Mouse (Mus musculus) hindbrain, embryonic 15.5 days (tissue): ENCODE data around the gene Catip. TPM values are rescaled to one million over a fixed set of nuclear protein-coding genes. Genes with fewer than 3 reads are reported as not detected.
A peak's percentile ranks its signal among the peaks of the same experiment; 100 is the strongest.

Experiments
- ATAC-seq: fragments of 200-750 bp; cut with Nextera tagmentation; 2 replicates; pipeline ENCODE4 v1.8.0; 2017; ENCODE audit warnings: low read depth, moderate number of reproducible peaks, moderate TSS enrichment; ENCODE audit not compliant: low FRiP score
- H3K27ac ChIP-seq: fragments of 300-500 bp; sonication (generic); replicated peaks from 2 replicates; pipeline ENCODE4 v1.5.1; 2015; ENCODE audit warnings: mild to moderate bottlenecking, inconsistent platforms
- H3K27me3 ChIP-seq: fragments of 300-500 bp; sonication (generic); 2 replicates; pipeline ENCODE4 v1.6.1; 2015; ENCODE audit warnings: control low read depth, inconsistent platforms
- H3K36me3 ChIP-seq: fragments of 300-500 bp; sonication (generic); 2 replicates; pipeline ENCODE4 v1.6.1; 2015; ENCODE audit warnings: control low read depth, inconsistent platforms
- H3K4me1 ChIP-seq: fragments of 300-500 bp; sonication (generic); replicated peaks from 2 replicates; pipeline ENCODE4 v1.6.1; 2015; ENCODE audit warnings: control low read depth, inconsistent platforms
- H3K4me2 ChIP-seq: fragments of 300-500 bp; sonication (generic); 2 replicates; pipeline ENCODE4 v1.6.1; 2015; ENCODE audit warnings: moderate library complexity, mild to moderate bottlenecking, inconsistent platforms
- H3K4me3 ChIP-seq: fragments of 300-500 bp; sonication (generic); 2 replicates; pipeline ENCODE4 v1.5.1; 2015; ENCODE audit warnings: mild to moderate bottlenecking, inconsistent platforms
- H3K9ac ChIP-seq: fragments of 300-500 bp; sonication (generic); 2 replicates; pipeline ENCODE4 v1.6.1; 2015; ENCODE audit warnings: inconsistent platforms
- H3K9me3 ChIP-seq: fragments of 300-500 bp; sonication (generic); 2 replicates; pipeline ENCODE4 v1.6.1; 2016; ENCODE audit warnings: control low read depth, inconsistent platforms
- WGBS: fragments of 180-500 bp; shearing (Covaris S2); methylation state at CpG from one replicate; pipeline ENCODE4 v1.1.7; 2015; 5-methylcytosine and 5-hydroxymethylcytosine counted together
- polyA plus RNA-seq: library from polyadenylated mRNA; unstranded; fragments of >200 nt; fragmentation: Nextera tagmentation; extraction: Ambion mirVana; gene quantifications from 2 replicates; pipeline ENCODE4 v1.2.1, GENCODE M21; 2015

The Catip gene
- polyA plus RNA-seq, 1 experiment from 2014 or later = 2.4 TPM

DNA sequence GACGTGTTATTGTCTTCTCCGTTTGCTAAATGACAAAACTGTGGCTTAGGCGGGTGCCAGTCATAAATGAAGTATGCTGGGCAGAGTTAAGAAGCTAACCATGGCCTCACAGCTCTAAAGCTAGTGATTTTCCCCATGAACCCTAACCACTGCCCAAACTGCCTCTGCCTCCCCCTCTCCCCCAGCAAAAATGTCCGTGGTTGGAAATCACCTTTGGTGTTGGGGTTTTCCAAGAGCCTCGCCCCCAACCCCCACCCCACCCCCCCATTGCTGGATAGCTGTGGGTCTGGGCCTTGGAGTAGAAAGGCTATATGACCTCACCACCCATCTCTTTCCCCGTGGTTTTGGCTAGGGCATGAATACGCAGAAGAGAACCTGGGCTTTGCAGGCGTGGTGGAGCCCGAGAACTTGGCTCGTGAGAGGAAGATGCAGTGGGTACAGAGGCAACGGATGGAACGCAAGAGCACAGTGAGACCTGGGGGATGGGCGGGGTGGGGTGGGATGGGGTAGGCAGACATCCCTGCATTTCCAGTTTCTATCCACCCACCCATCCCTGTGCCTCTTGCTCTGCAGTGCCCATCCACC is 10.6 kb upstream of the Catip start:
- Histone ChIP-seq H3K4me3 (no peak overlapping the region), H3K9ac (no peak overlapping the region), H3K27me3 (no peaks in the 10 kb centered on the region), H3K4me1 (no peaks in the 10 kb centered on the region), H3K4me2 (no peak overlapping the region), H3K36me3 (peaks cover 10% of the 10 kb centered on the region; the same call in 1 of the 2 replicates), H3K27ac (no peak overlapping the region), H3K9me3 (no peaks in the 10 kb centered on the region)
- ATAC-seq = no peak
- 91% methylated on average over 13 of the region's 13 CpGs for WGBS

DNA sequence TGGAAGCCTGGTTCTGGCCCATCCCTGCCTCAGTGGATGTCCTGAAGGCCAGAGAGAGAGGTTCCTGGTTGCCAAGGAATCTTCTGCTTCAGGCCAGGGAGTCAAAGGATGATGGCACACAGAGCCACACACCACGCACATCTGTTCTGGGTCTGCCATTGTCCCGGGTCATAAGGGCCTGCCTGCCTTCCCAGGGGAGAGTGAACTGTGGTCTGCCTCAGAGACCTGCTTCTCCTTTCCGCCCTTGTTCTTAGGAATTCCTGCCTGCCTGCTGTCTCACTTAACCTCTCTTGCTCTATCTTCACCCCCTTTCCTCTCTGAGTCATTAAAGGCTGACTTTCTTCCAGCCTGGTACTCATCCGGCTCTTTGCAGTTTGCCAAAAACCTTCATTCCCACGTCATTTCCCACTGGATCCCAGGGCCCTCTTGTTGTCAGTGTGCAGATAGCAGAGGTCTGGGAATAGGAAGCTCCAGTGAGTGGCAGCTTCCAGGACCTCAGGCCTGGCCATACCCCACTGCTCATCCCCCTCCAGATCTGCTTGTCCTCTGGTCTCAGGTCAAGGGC is 9.3 kb upstream of the Catip start:
- H3K36me3 ChIP-seq = peaks cover 10% of the 10 kb centered on the region; the same call in 1 of the 2 replicates
- H3K4me1 ChIP-seq = no peaks in the 10 kb centered on the region
- no peak overlapping the region for H3K27ac ChIP-seq
- no peak overlapping the region for H3K4me2 ChIP-seq
- no peak overlapping the region for H3K4me3 ChIP-seq
- H3K27me3 ChIP-seq = no peaks in the 10 kb centered on the region
- no peak for ATAC-seq
- H3K9ac ChIP-seq = no peak overlapping the region
- 74% methylated on average over 5 of the region's 5 CpGs for WGBS
- no peaks in the 10 kb centered on the region for H3K9me3 ChIP-seq

DNA sequence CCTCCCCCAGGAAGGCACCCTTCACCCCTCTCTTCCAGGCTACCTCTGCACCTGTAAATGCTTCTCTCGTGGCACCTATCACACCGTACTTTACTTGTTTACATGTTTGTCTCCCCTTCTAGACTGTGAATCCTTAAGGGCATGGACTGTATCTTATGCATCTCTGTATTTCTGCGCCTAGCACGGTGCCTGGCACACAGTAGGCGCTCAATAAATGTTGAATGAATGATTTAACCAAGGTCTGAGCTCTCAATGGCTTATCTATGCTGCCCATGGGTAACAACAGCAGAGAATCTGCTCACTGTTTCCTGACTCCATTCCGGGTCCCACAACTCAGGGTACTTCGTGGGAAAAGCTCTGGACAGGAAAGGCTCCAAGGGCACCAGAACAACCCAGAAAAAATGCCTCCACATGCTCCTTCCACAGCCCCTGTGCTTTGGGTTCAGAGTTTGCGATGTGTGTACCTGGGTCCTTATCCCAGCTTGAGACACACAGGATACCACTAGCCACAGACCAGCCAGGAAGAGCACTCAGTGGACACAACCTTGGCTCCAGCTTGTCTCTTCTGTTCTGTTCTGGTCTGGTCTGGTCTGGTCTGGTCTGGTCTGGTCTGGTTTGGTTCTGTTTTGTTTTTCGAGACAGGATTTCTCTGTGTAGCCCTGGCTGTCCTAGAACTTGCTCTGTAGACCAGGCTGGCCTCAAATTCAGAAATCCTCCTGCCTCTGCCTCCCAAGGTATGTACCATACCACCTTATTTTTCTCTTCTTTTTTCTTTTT is 8.3 kb upstream of the Catip start:
- H3K9me3 ChIP-seq = no peaks in the 10 kb centered on the region
- H3K27me3 ChIP-seq = no peaks in the 10 kb centered on the region
- no peak overlapping the region for H3K9ac ChIP-seq
- H3K4me2 ChIP-seq = no peak overlapping the region
- H3K4me3 ChIP-seq = no peak overlapping the region
- peaks cover 10% of the 10 kb centered on the region; the same call in 1 of the 2 replicates for H3K36me3 ChIP-seq
- ATAC-seq = no peak
- H3K4me1 ChIP-seq = no peaks in the 10 kb centered on the region
- no peak overlapping the region for H3K27ac ChIP-seq
- 92% methylated on average over 9 of the region's 9 CpGs for WGBS

DNA sequence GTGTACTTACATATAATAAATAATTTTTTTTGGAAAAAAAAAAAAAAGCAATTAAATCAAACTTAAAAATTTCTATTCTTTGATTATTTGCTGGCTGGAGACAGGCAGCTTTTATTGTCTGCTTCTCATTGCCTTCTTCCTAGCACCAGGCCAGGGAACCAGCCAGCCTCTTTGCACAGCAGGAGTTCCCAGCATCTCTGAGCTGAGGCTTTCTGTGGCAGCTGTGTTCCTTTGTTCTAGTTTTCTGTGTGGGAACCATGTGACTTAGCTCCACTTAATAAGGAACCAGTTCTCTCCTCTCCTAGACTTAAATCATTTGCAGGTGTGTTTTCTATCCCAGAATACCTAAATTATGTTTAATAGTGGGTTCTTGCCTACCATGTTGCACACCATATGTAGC is 4.4 kb upstream of the Catip start:
- Histone ChIP-seq H3K4me2 (no peak overlapping the region), H3K27ac (no peak overlapping the region), H3K36me3 (peaks cover under 1% of the 10 kb centered on the region; the same call in 1 of the 2 replicates), H3K27me3 (no peaks in the 10 kb centered on the region), H3K4me1 (no peaks in the 10 kb centered on the region), H3K9me3 (no peaks in the 10 kb centered on the region), H3K9ac (no peak overlapping the region), H3K4me3 (no peak overlapping the region)
- ATAC-seq = no peak

DNA sequence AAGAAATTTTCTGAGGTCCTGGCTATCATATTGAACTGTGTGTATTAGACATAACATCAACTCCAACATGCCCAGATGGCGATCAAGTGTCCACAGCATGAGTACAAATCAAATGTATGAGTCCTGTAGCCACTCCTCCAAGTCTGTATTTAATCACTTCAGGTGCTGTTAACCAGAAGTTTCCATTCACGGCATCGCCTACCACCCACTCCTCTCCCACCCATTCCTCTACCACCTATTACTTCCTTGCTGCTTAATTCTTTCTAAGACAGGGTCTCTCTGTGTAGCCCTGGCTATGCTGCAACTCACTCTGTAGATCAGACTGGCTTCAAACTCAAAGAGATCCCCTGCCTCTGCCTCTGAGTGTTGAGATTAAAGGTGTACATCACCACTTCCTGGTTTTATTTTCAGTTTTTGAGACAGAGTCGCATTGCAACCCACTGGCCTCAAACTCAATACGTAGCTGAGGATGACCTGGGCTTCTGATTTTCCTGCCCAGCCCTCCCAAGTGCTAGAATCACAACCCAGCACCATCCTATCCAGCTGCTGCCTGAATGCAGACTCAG is 1.9 kb upstream of the Catip start:
- no peak overlapping the region for H3K9ac ChIP-seq
- H3K27me3 ChIP-seq = no peaks in the 10 kb centered on the region
- H3K9me3 ChIP-seq = no peaks in the 10 kb centered on the region
- no peaks in the 10 kb centered on the region for H3K36me3 ChIP-seq
- ATAC-seq = no peak
- 92% methylated on average over 5 of the region's 5 CpGs for WGBS
- H3K27ac ChIP-seq = no peak overlapping the region
- no peak overlapping the region for H3K4me2 ChIP-seq
- no peaks in the 10 kb centered on the region for H3K4me1 ChIP-seq
- H3K4me3 ChIP-seq = no peak overlapping the region

DNA sequence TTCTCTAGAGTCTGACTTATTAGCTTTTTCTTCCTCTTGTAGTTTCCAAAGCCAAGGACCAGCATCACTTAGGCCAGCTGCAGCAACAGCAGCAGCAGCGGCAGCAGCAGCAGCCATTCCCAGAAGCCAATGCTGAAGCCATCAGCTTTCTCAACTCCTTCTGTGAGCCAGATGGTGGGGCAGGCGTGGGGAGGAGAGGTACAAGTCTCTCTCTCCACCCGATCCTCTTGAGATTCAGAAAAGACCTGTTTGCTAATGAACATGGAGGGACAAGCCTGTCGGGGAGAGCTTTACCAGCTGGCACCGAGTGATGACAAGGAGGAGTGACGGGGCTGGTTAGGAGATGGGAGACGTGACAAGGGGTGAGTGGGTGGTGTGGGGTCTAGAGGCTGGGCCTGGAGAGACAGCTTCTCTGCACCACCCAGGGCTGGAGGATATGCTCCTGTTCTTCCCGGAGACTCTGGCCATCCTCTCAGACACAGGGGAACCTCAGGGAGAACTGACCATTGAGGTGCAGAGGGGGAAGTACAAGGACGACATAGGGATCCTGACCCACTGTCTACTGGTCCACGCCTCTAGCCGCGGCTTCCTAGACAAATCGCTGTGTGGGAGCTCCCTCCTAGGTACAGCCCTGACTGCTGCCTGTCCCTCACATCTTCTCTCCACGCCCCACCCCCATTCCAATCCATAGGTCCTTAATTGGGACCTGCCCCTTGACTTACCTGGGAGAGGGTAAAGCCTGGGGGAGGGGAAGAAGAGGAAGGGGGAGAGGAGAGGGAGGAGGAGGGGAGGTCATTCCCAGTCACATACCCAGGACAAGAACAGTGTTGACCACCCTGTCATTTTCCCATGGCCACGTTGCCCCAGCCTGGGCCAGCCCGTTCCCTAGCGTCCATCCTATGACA is 669 bp downstream of the Catip start:
- no peak overlapping the region for H3K9ac ChIP-seq
- H3K4me3 ChIP-seq = no peak overlapping the region
- H3K9me3 ChIP-seq = no peaks in the 10 kb centered on the region
- no peaks in the 10 kb centered on the region for H3K4me1 ChIP-seq
- no peaks in the 10 kb centered on the region for H3K36me3 ChIP-seq
- H3K27me3 ChIP-seq = no peaks in the 10 kb centered on the region
- 0 out of 2 replicates have a peak, but pooled peaks have one; percentile 59 for ATAC-seq
- 65% methylated on average over 17 of the region's 17 CpGs for WGBS
- H3K27ac ChIP-seq = no peak overlapping the region
- H3K4me2 ChIP-seq = no peak overlapping the region

DNA sequence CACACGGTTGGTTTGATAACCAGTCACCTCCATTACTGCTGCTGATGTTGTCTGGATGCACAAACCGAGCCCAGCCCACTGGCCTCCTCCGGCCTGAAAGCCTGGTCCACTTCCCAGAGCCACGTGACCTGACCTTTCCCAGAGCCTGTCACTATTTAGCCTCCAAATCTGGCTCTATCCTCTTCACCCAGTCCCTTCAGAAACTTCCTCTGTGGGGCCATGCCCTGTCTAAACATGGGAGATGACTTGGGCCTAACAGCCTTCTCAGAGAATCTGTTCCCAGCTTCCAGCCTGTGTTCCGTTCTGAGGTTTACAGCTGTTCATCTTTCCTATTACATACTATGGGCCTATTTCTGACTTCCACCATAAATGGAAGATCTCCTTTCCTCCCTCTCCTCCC is 1.5 kb downstream of the Catip start:
- Histone ChIP-seq H3K4me2 (no peak overlapping the region), H3K4me1 (peaks cover 5% of the 10 kb centered on the region), H3K9me3 (no peaks in the 10 kb centered on the region), H3K27ac (no peak overlapping the region), H3K27me3 (no peaks in the 10 kb centered on the region), H3K36me3 (no peaks in the 10 kb centered on the region), H3K9ac (no peak overlapping the region), H3K4me3 (no peak overlapping the region)
- 75% methylated on average over 5 of the region's 5 CpGs for WGBS
- no peak for ATAC-seq

DNA sequence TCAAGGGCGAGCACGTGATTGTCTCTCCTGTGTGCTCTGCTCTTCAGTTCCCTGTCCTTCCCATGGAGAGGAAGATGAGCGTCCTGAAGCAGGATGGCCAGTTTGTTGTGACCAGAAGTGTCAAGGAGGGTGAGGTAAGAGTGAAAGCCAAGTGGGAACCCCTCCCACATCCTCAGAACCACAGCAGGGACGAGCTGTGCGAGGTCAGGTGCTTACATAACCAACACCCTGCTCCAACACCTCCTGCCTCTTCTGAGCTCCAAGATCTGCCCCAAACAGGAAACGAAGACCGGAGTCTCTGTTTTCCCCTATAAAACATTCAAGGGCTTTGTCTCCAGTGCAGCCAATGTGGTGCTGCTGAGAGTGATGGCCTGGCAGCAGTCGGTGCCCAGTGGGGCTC is 2.4 kb downstream of the Catip start:
- H3K4me3 ChIP-seq = no peak overlapping the region
- 83% methylated on average over 8 of the region's 8 CpGs for WGBS
- ATAC-seq = no peak
- no peaks in the 10 kb centered on the region for H3K36me3 ChIP-seq
- H3K4me2 ChIP-seq = no peak overlapping the region
- H3K9me3 ChIP-seq = no peaks in the 10 kb centered on the region
- no peaks in the 10 kb centered on the region for H3K27me3 ChIP-seq
- no peak overlapping the region for H3K9ac ChIP-seq
- H3K4me1 ChIP-seq = peaks cover 5% of the 10 kb centered on the region
- no peak overlapping the region for H3K27ac ChIP-seq

DNA sequence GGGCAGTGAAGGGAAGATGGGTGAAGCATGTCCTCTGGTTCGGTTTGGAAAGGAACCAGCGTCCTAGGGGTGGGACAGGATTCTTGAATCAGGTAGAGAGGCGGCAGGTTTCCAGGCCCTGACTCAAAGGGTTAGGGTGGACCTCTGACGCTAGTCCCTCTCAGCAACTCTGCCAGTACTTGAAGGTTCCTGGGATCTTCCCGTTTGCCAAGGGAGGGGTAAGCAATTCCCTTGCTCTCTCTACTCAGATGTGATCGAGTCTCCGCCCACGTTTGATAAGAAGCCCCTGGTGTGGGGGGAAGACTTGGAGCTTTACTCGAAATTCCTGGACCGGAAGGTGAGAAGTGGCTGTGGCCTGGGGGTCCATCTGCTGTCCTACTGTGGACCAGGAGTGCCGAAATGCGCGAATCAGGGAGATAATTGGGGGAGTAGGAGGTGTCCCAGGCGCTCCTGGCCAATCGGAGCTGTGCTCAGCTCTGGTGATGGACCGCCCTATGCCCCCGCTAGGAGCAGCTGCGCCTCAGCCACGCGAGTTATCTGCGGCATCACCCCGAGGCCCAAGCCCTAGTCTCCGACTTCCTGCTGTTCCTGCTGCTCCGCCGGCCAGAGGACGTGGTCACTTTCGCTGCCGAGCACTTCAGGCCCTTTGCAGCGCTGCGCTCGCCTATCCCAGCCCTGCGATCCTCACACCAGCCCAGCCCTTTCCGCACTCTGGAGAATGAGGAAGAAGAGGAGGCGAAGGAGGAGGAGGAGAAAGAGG is 6.2 kb downstream of the Catip start:
- Histone ChIP-seq H3K4me3 (peak overlapping the region; percentile 33), H3K27me3 (no peaks in the 10 kb centered on the region), H3K4me1 (peaks cover 5% of the 10 kb centered on the region), H3K4me2 (peak overlapping the region; percentile 63), H3K27ac (no peak overlapping the region), H3K36me3 (no peaks in the 10 kb centered on the region), H3K9me3 (no peaks in the 10 kb centered on the region), H3K9ac (peak overlapping the region; percentile 10; the same call in 1 of the 2 replicates)
- peak; percentile 81 for ATAC-seq
- 19% methylated on average over 34 of the region's 34 CpGs for WGBS

DNA sequence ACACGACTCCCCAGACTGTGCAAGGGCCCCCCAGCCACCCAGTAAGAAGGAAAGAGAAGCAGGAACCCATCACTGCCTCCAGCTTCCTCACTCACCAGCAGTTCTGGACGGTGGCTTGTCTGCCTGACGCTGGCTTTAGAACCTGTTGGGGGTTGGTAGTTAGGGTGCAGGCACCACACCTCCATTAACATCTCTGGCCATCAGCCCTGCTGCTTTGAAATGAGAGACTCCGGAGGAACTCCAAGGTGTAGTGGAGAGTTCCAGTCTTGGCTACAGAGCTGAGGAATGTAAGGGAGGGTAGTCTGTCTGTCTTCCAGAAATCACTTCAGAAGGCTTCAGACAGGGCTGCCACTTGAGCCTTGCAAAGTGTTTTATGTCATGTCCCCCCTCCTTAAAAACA is 8.1 kb downstream of the Catip start:
- WGBS = 63% methylated on average over 3 of the region's 4 CpGs
- Histone ChIP-seq H3K27ac (no peak overlapping the region), H3K36me3 (no peaks in the 10 kb centered on the region), H3K27me3 (no peaks in the 10 kb centered on the region), H3K4me3 (no peak overlapping the region), H3K4me1 (peaks cover 5% of the 10 kb centered on the region), H3K4me2 (no peak overlapping the region), H3K9ac (no peak overlapping the region), H3K9me3 (no peaks in the 10 kb centered on the region)
- no peak for ATAC-seq

DNA sequence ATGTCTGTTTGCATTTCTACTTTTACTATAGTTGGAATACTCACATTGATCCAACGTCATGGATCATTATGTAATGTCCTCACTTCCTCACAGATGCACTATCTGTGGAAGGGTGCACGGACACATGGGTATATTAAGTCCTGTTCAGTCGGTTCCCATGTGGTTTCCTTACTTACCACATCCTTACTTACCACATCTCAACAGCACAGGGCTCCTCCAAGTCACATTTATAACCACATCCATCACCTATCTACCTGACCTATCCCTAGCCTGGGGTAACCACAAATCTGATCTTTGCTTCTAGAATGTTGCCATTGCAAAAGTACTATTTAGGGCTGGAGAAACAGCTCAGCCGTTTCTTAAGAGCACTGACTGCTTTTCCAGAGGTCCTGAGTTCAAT is 11.5 kb downstream of the Catip start:
- no peak overlapping the region for H3K4me3 ChIP-seq
- H3K4me1 ChIP-seq = peaks cover under 1% of the 10 kb centered on the region; the same call in 1 of the 2 replicates
- H3K9ac ChIP-seq = no peak overlapping the region
- 83% methylated on average over 4 of the region's 4 CpGs for WGBS
- H3K9me3 ChIP-seq = no peaks in the 10 kb centered on the region
- no peaks in the 10 kb centered on the region for H3K36me3 ChIP-seq
- no peaks in the 10 kb centered on the region for H3K27me3 ChIP-seq
- no peak overlapping the region for H3K27ac ChIP-seq
- no peak for ATAC-seq
- no peak overlapping the region for H3K4me2 ChIP-seq
